Mouse (Mus musculus): ENCODE measurements at regions not wholly inside any gene's neighbourhood (a gene's known extent, or its start where the extent isn't known, plus 50 kb on each side); places are given as distances from the start of the nearest gene placed in this dataset.

DNA sequence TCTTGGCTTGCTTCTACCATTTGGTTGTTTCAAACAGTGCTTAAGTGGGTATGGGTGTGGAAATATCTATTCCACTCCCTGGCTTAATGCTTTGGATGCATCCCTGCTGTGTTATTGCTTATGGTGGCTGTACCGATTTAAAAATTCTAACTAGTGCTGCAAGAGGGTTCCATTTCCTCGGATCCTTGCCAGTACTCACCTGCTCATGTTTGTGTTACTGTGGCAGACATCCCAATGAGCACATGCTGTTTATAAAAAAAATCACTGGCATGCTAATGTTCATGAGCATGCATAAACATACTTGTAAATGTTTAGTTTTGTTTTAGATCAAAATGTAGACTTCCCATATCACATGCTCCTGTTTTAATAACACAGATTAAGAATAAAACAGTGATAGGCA is 285.6 kb upstream of the Ddhd1 start:
- no peaks in the 10 kb centered on the region for H3K36me3 ChIP-seq (ENCODE audit: control insufficient read depth, insufficient read depth, low read length)
- WGBS: 50% methylated on average over 2 of the region's 2 CpGs
- H3K9me3 ChIP-seq (ENCODE audit: control insufficient read depth, low read length): no peaks in the 10 kb centered on the region
- ATAC-seq: no peak
- no peak overlapping the region for H3K4me2 ChIP-seq (ENCODE audit: low read depth, low read length)
- no peak overlapping the region for H3K27ac ChIP-seq (ENCODE audit: low read length)
- no peaks in the 10 kb centered on the region for H3K4me1 ChIP-seq (ENCODE audit: control insufficient read depth, insufficient read depth, low read length)
- no peaks in the 10 kb centered on the region for H3K27me3 ChIP-seq (replicated peaks; ENCODE audit: control insufficient read depth, insufficient read depth, low read length)
- no peak overlapping the region for H3K9ac ChIP-seq (ENCODE audit: low read depth, low read length)
- H3K4me3 ChIP-seq (ENCODE audit: low read length): no peak overlapping the region

DNA sequence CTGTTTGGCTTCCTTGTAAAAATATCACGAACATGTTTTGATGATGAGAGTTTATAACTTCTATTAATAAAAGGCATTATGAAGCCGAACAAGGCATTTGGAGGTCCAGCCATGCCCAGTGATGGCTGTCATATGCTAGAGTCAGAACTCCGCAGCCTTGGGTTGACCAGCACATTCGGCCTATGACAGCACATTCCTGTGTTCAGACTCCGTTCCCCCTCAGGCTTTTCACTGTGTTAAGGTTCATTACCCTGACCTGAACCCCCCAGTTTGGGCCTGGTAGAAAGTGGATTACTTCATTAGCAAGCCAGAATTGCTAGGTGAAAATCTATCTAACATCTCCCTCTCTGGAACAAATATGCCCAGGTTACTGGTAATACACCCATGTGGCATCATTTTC is 286.2 kb upstream of the Ddhd1 start:
- no peaks in the 10 kb centered on the region for H3K27me3 ChIP-seq (replicated peaks; ENCODE audit: control insufficient read depth, insufficient read depth, low read length)
- no peak overlapping the region for H3K4me3 ChIP-seq (ENCODE audit: low read length)
- no peak overlapping the region for H3K9ac ChIP-seq (ENCODE audit: low read depth, low read length)
- no peak for ATAC-seq
- WGBS: 82% methylated on average over 5 of the region's 5 CpGs
- no peak overlapping the region for H3K27ac ChIP-seq (ENCODE audit: low read length)
- no peaks in the 10 kb centered on the region for H3K36me3 ChIP-seq (ENCODE audit: control insufficient read depth, insufficient read depth, low read length)
- no peaks in the 10 kb centered on the region for H3K9me3 ChIP-seq (ENCODE audit: control insufficient read depth, low read length)
- no peaks in the 10 kb centered on the region for H3K4me1 ChIP-seq (ENCODE audit: control insufficient read depth, insufficient read depth, low read length)
- H3K4me2 ChIP-seq (ENCODE audit: low read depth, low read length): no peak overlapping the region

DNA sequence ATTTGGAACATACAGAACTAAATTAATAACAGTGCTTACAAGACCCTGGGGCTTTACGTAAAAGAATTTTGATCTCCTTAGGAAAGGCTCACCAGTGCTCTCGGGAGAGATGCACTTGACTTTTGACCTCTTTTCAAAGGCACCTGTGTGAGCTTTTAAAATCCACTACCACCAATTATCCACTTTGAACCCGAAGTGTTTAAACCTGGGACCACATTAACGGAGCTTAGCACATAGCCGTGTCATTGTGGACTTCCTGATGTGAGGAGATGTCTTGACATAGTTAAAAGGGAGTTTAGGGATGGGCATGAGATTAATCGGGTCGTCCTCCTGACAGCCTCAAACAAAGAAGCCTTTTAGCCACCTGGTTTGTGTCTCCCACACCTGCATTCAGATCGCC is 286.6 kb upstream of the Ddhd1 start:
- no peaks in the 10 kb centered on the region for H3K4me1 ChIP-seq (ENCODE audit: control insufficient read depth, insufficient read depth, low read length)
- 50% methylated on average over 8 of the region's 8 CpGs for WGBS
- no peaks in the 10 kb centered on the region for H3K36me3 ChIP-seq (ENCODE audit: control insufficient read depth, insufficient read depth, low read length)
- no peak overlapping the region for H3K4me2 ChIP-seq (ENCODE audit: low read depth, low read length)
- H3K4me3 ChIP-seq (ENCODE audit: low read length): no peak overlapping the region
- H3K27me3 ChIP-seq (replicated peaks; ENCODE audit: control insufficient read depth, insufficient read depth, low read length): no peaks in the 10 kb centered on the region
- H3K9ac ChIP-seq (ENCODE audit: low read depth, low read length): no peak overlapping the region
- no peak overlapping the region for H3K27ac ChIP-seq (ENCODE audit: low read length)
- no peak for ATAC-seq
- H3K9me3 ChIP-seq (ENCODE audit: control insufficient read depth, low read length): no peaks in the 10 kb centered on the region

GRCm38 (mm10) chr14:45956624-45957023 is 298.7 kb upstream of the Ddhd1 start:
- no peak overlapping the region for H3K4me3 ChIP-seq (ENCODE audit: low read length)
- H3K9me3 ChIP-seq (ENCODE audit: control insufficient read depth, low read length): no peaks in the 10 kb centered on the region
- H3K36me3 ChIP-seq (ENCODE audit: control insufficient read depth, insufficient read depth, low read length): no peaks in the 10 kb centered on the region
- 56% methylated on average over 8 of the region's 8 CpGs for WGBS
- no peak overlapping the region for H3K9ac ChIP-seq (ENCODE audit: low read depth, low read length)
- H3K27me3 ChIP-seq (replicated peaks; ENCODE audit: control insufficient read depth, insufficient read depth, low read length): no peaks in the 10 kb centered on the region; the same call in 1 of the 2 replicates
- H3K27ac ChIP-seq (ENCODE audit: low read length): no peak overlapping the region
- H3K4me1 ChIP-seq (ENCODE audit: control insufficient read depth, insufficient read depth, low read length): no peaks in the 10 kb centered on the region
- no peak overlapping the region for H3K4me2 ChIP-seq (ENCODE audit: low read depth, low read length)
- no peak for ATAC-seq

DNA sequence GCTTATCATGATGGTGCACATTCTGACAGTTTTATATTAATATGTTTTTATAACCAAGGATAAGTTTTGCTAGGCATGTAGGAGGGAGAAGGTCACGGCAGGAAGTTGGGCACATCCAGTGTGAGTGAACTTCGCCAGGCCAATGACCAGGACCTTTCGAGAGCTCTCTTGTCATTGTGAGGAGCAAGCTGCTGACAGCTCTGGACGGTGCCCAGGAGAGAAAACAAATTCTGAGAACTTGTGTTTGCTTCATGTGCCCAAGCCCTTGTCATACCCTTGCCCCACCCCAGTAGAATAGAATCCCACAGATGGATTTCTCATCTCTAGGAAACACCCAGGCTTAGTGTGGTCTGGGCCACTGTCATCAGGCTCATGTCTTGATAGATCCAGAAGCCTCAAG is 304.5 kb upstream of the Ddhd1 start:
- WGBS: 90% methylated on average over 4 of the region's 4 CpGs
- Histone ChIP-seq H3K36me3 (ENCODE audit: control insufficient read depth, insufficient read depth, low read length) (no peaks in the 10 kb centered on the region), H3K27me3 (replicated peaks; ENCODE audit: control insufficient read depth, insufficient read depth, low read length) (no peaks in the 10 kb centered on the region), H3K27ac (ENCODE audit: low read length) (no peak overlapping the region), H3K9ac (ENCODE audit: low read depth, low read length) (no peak overlapping the region), H3K4me3 (ENCODE audit: low read length) (no peak overlapping the region), H3K4me1 (ENCODE audit: control insufficient read depth, insufficient read depth, low read length) (no peaks in the 10 kb centered on the region), H3K9me3 (ENCODE audit: control insufficient read depth, low read length) (no peaks in the 10 kb centered on the region), H3K4me2 (ENCODE audit: low read depth, low read length) (no peak overlapping the region)
- ATAC-seq: no peak

GRCm38 (mm10) chr14:45964043-45964442 is 306.1 kb upstream of the Ddhd1 start:
- Histone ChIP-seq H3K9ac (ENCODE audit: low read depth, low read length) (no peak overlapping the region), H3K27me3 (replicated peaks; ENCODE audit: control insufficient read depth, insufficient read depth, low read length) (no peaks in the 10 kb centered on the region), H3K9me3 (ENCODE audit: control insufficient read depth, low read length) (no peaks in the 10 kb centered on the region), H3K4me3 (ENCODE audit: low read length) (no peak overlapping the region), H3K27ac (ENCODE audit: low read length) (no peak overlapping the region), H3K4me2 (ENCODE audit: low read depth, low read length) (no peak overlapping the region), H3K36me3 (ENCODE audit: control insufficient read depth, insufficient read depth, low read length) (no peaks in the 10 kb centered on the region), H3K4me1 (ENCODE audit: control insufficient read depth, insufficient read depth, low read length) (no peaks in the 10 kb centered on the region)
- no peak for ATAC-seq
- 75% methylated on average over 7 of the region's 7 CpGs for WGBS

GRCm38 (mm10) chr14:45983206-45983857 is 325.4 kb upstream of the Ddhd1 start:
- Histone ChIP-seq H3K9ac (ENCODE audit: low read depth, low read length) (no peak overlapping the region), H3K36me3 (ENCODE audit: control insufficient read depth, insufficient read depth, low read length) (no peaks in the 10 kb centered on the region), H3K27me3 (replicated peaks; ENCODE audit: control insufficient read depth, insufficient read depth, low read length) (no peaks in the 10 kb centered on the region), H3K4me3 (ENCODE audit: low read length) (no peak overlapping the region), H3K27ac (ENCODE audit: low read length) (0 out of 2 replicates have a peak overlapping the region, but pooled peaks have one; percentile 21), H3K9me3 (ENCODE audit: control insufficient read depth, low read length) (no peaks in the 10 kb centered on the region), H3K4me1 (ENCODE audit: control insufficient read depth, insufficient read depth, low read length) (peaks cover 13% of the 10 kb centered on the region), H3K4me2 (ENCODE audit: low read depth, low read length) (no peak overlapping the region)
- WGBS: 59% methylated on average over 7 of the region's 7 CpGs
- ATAC-seq: peak; percentile 72

- H3K27ac ChIP-seq (ENCODE audit: low read length): 0 out of 2 replicates have a peak overlapping the region, but pooled peaks have one; percentile 24
- ATAC-seq: peak; percentile 30; the same call in 1 of the 2 replicates
Measured at GRCm38 (mm10) chr14:45984135-45984892, 326.4 kb upstream of the Ddhd1 start.

GRCm38 (mm10) chr14:45992041-45992869 is 334.3 kb upstream of the Ddhd1 start:
- H3K9me3 ChIP-seq (ENCODE audit: control insufficient read depth, low read length): no peaks in the 10 kb centered on the region
- H3K27ac ChIP-seq (ENCODE audit: low read length): peak overlapping the region; percentile 64
- peak; percentile 38; the same call in 1 of the 2 replicates for ATAC-seq
- H3K9ac ChIP-seq (ENCODE audit: low read depth, low read length): no peak overlapping the region
- H3K27me3 ChIP-seq (replicated peaks; ENCODE audit: control insufficient read depth, insufficient read depth, low read length): no peaks in the 10 kb centered on the region
- H3K4me1 ChIP-seq (ENCODE audit: control insufficient read depth, insufficient read depth, low read length): peaks cover 6% of the 10 kb centered on the region; the same call in 1 of the 2 replicates
- no peak overlapping the region for H3K4me3 ChIP-seq (ENCODE audit: low read length)
- 39% methylated on average over 17 of the region's 17 CpGs for WGBS
- no peaks in the 10 kb centered on the region for H3K36me3 ChIP-seq (ENCODE audit: control insufficient read depth, insufficient read depth, low read length)
- H3K4me2 ChIP-seq (ENCODE audit: low read depth, low read length): no peak overlapping the region

More at GRCm38 (mm10) chr14:45984135-45984892, 326.4 kb upstream of the Ddhd1 start:
- Histone ChIP-seq H3K9me3 (ENCODE audit: control insufficient read depth, low read length) (no peaks in the 10 kb centered on the region), H3K36me3 (ENCODE audit: control insufficient read depth, insufficient read depth, low read length) (no peaks in the 10 kb centered on the region), H3K4me3 (ENCODE audit: low read length) (no peak overlapping the region), H3K4me1 (ENCODE audit: control insufficient read depth, insufficient read depth, low read length) (peaks cover 13% of the 10 kb centered on the region), H3K27me3 (replicated peaks; ENCODE audit: control insufficient read depth, insufficient read depth, low read length) (no peaks in the 10 kb centered on the region), H3K9ac (ENCODE audit: low read depth, low read length) (no peak overlapping the region), H3K4me2 (ENCODE audit: low read depth, low read length) (peak overlapping the region; percentile 22; the same call in 1 of the 2 replicates)
- 60% methylated on average over 20 of the region's 20 CpGs for WGBS
